Mouse (Mus musculus): Measurements from ENCODE around the gene Dhrs7b. TPM values are rescaled to one million over a fixed set of nuclear protein-coding genes. Genes with fewer than 3 reads are reported as not detected.
A peak's percentile ranks its signal among the peaks of the same experiment; 100 is the strongest.
"Not testable (repeated sequence)": the region's sequence is repeated elsewhere in the genome, so short reads cannot be mapped to it uniquely, and the experiment has no call there.

Gene Dhrs7b
- 10 to 100 TPM; 44.3 to 54.0 TPM for total RNA-seq (2021)
- long read RNA-seq, experiment 1, transcript Dhrs7b-201 (7 exons, 1,553 nt), result major isoform, 7 of 22 reads
- long read RNA-seq, experiment 1, partial matches to known transcripts, result 1 of 22 reads
- long read RNA-seq, experiment 1, other reads (novel, unspliced or antisense), result 14 of 22 reads
- long read RNA-seq, experiment 2, transcript Dhrs7b-201 (7 exons, 1,553 nt), result major isoform, 27 of 57 reads
- long read RNA-seq, experiment 2, partial matches to known transcripts, result 7 of 57 reads
- long read RNA-seq, experiment 2, other reads (novel, unspliced or antisense), result 23 of 57 reads

DNA sequence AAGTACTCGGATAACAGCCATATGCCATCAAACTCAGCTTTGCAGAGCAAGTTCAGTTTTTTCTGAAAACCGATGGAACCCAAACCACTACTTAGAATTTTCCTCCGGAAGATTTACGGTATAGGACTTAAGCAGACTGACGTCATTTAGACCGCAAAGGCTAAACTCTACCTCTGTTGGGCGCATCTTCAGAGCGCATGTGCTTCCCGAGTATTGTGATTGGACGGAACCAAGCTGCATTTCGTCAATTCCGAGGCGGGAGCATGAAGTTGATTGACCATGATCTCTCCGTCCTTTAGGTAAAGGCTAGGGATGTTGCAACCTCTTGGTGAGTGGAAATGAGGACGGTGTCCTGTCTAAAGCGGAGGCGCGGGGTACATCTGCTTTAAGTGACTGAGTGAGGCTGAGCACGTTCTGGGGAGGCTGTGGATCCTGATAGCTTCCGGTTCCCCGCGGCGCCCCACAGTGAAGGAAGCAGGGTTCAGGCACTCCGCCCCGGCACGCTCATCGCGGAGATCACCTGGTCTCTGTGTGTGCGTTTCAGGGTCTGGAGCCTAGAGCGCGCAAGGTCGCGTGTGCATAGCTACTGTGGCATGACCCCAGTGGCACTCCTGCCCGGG is at the start of gene Dhrs7b:
Gene Dhrs7b (plus strand): TSS at position 199 of the 620 bp plus-strand sequence.
- peak; percentile 68 to 75 for DNase-seq (ENCODE audit: low spot score in 2 of 2)

GRCm38 (mm10) chr11:60784179-60784922 is 46.1 kb upstream of the Dhrs7b start:
- no peak for DNase-seq (ENCODE audit: low spot score in 2 of 2)

- DNase-seq (ENCODE audit: low spot score in 2 of 2), result no peak
These were observed 42.8 kb upstream of the Dhrs7b start for GRCm38 (mm10) chr11:60787595-60787994.

DNA sequence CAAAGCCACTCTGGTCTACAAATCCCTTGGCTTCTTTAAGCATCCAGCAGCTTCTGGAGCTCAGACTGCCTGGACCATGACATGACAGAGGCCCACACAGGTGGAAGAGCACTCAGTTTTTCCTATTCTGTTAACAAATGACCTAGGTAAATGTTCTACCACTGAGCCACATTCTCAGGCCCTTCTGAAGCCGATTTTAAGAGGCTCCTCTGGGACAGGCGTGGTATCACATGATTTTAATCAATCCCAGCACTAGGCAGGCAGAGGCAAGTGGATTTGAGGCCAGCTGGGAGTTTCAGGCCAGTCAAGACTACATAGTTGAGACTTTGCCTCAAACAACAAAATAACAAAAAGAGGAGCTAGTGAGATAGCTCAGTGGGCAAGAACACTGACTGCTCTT is 40.0 kb upstream of the Dhrs7b start:
- DNase-seq (ENCODE audit: low spot score in 2 of 2), result no peak

GRCm38 (mm10) chr11:60796342-60796741 is 34.1 kb upstream of the Dhrs7b start:
- DNase-seq (ENCODE audit: low spot score in 2 of 2), result no peak

- DNase-seq (ENCODE audit: low spot score in 2 of 2), result no peak
These were observed 30.5 kb upstream of the Dhrs7b start for GRCm38 (mm10) chr11:60799977-60800376.

- DNase-seq (ENCODE audit: low spot score in 2 of 2), result no peak
These were observed 29.5 kb upstream of the Dhrs7b start for GRCm38 (mm10) chr11:60800892-60801291.

DNA sequence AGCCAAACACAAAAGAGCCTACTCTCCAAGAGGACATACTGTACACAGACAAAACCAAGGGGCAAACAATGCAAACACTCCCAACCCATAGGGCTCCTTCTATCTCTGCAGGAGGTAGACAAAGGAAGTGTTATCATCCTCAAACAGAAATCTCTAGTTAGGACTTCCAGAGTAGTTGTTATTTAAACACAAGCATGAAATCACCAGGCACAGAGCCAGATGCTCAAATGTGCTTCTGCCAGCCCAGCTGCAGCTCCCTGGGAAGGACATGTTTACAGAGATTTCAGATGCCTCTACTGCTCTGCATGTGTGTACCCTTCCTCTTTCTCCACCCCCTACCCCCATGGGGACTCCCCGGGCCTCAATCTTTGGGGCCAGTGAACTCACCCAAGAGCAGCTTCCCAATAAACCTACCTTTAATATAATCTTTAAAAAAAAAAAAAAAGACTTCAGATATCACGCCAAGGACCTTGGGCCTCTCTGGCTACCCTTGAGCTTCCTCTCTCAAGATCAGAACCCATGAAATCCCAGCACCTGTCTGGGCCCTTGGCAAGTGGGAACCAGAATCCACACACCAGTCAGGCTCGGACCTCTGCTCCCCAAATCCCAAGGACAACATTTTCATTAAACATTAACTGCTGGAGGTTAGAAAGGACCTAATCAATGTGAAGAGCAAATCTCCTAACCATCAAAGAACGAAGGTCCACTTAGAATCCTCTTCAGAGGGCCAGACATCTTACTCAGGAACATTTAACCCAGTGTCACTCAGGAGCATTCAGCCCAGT is 22.0 kb upstream of the Dhrs7b start:
- peak in 1 of 2 experiments; percentile 41 for DNase-seq (ENCODE audit: low spot score in 2 of 2)

- DNase-seq (ENCODE audit: low spot score in 2 of 2), result no peak
These were observed 20.9 kb upstream of the Dhrs7b start for GRCm38 (mm10) chr11:60809546-60809945.

DNA sequence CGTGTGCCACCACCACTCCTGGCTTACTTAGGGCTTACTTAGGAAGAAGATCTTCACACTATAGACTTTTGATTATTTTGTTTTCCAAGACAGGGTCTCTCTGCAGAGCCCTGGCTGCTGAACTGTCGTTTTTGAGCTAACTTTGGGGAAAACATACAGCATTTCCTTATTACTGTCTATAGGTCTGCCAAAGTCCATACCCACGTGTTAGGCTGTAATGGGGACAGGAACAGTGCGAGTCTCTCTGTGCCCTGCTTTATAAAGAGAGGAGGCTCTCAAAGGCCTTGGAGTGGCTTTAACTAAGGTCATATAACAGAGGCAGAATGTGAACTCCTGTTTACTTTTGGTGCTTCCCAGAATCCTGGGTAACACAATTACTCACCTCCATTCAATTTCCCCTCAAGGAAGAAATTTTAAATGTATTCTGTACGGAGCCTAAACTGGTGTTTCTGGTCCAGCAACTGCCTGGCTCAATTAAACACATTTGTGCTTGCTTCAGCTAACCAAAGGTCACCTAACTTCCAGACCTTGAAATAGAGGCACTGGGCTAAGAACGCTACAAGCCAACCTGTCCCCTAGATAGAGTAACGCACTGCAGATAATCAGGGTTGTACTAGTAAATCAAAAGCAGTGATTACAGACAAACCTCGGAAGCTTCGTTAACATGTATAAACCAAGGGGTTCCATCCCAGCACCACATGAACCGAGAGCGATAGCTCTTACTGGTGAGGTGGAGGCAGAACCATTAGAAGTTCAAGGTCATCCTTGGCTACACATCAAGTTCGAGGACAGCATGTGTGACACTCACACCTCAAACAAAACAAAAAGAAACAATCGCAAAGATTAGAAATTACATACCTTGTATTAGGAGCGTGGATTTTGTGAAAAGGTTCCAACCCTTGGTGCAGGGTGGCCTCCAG is 20.1 kb upstream of the Dhrs7b start:
- no peak for DNase-seq (ENCODE audit: low spot score in 2 of 2)

- DNase-seq (ENCODE audit: low spot score in 2 of 2), result peak; percentile 91 to 93
These were observed 19.4 kb upstream of the Dhrs7b start for GRCm38 (mm10) chr11:60811054-60811460.

DNA sequence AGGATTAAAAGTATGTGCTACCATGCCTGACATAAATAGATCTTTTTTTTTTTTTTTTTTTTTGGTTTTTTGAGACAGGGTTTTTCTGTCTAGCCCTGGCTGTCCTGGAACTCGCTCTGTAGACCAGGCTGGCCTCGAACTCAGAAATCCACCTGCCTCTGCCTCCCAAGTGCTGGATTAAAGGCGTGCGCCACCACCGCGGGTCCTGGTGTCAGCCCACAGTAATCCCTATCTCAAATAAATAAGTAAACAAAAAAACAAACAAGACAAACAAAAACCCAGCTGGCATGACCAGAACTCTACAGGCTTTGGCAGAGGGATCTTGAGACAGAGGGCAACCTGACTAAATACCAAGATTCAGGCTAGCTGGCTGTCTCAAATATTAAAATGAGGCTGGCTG is 18.8 kb upstream of the Dhrs7b start, which contains the start of gene Shmt1:
Gene Shmt1 (minus strand): TSS at position 101 of the 400 bp plus-strand sequence.
- DNase-seq (ENCODE audit: low spot score in 2 of 2), result not testable (repeated sequence)

GRCm38 (mm10) chr11:60816398-60816797 is 14.0 kb upstream of the Dhrs7b start:
- DNase-seq (ENCODE audit: low spot score in 2 of 2), result no peak

GRCm38 (mm10) chr11:60823771-60824170 is 6.7 kb upstream of the Dhrs7b start:
- no peak for DNase-seq (ENCODE audit: low spot score in 2 of 2)

GRCm38 (mm10) chr11:60825191-60825590 is 5.2 kb upstream of the Dhrs7b start:
- no peak for DNase-seq (ENCODE audit: low spot score in 2 of 2)

DNA sequence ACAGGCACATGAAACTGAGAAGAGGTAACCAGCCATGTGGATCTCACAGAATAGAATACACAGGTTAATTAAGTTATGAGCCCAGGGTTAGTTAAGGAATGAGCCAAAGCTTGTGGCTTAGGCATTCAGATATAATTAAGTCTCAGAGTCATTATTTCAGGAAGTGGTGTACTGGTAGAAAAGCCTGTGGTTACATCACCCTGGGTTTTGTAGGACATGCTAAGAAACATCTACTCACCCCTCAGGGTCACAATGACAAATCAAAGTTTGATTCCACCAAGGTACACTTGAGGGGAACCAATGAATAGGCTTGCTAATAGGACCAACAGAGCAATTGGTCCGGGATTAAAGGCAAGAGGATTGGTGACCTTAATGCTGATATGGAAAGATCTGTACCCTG is 3.7 kb upstream of the Dhrs7b start:
- no peak for DNase-seq (ENCODE audit: low spot score in 2 of 2)

DNA sequence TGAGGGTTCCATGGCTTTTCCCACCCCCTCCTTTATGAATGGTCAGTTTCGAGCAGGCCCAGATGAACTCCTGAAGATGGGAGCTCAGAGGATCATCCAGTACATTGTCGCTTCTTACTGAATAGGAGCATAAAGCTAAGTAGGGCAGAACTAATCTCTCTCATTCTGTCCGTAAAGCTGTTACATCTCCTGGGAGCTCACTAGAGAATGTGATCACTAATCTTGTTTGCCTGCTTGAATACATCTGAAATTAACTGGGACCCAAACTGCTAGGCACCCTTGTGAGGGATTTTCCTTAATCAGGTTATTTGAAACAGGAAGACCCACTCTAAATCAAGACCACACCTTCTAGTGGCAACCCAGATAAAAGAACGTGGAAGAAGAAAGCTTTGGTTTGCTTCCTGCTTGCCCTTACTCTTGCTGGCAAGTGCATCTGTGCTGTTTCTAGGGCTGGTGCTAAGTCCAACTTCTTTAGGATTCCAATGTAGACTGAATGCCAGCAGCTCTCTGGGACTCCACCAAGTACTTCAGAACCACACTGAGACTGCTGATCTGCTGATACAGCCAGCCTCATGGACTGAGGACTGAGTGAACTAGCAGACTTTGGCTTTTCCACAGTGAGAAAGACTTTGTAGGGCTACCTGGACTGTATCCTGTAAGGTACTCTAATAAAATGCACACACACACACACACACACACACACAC is 3.0 kb upstream of the Dhrs7b start:
- DNase-seq (ENCODE audit: low spot score in 2 of 2), result no peak

DNA sequence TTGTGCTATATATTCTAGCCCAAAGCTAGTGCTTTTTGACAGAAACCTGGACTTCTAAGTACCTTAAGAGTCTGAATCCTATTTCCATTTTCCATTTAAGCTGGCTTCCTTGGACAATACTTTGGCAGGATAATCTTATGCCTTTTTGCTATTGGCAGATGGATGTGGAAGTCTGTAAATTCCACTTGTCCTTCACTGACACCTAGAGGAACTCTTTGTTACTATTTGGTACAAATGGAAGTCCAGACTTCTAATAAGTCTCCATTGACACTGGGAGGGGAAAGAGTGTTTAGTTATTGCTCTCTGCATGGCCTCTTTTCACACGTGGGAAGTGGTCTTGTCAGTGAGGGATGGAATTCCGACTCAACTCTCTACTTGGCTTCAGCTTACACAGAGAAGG is 1.5 kb upstream of the Dhrs7b start:
- no peak for DNase-seq (ENCODE audit: low spot score in 2 of 2)

- DNase-seq (ENCODE audit: low spot score in 2 of 2), result no peak
These were observed 6.5 kb downstream of the Dhrs7b start for GRCm38 (mm10) chr11:60836897-60837296.
